Mouse (Mus musculus) urinary bladder, postnatal 14 days (tissue): Measurements from ENCODE around the gene Higd1c.
"Not testable (repeated sequence)": the region's sequence is repeated elsewhere in the genome, so short reads cannot be mapped to it uniquely, and the experiment has no call there.

Experiments
- DNase-seq: peaks from one replicate; pipeline ENCODE4 v3.0.0; 2021; ENCODE audit warnings: low spot score

Gene Higd1c

GRCm38 (mm10) chr15:100411731-100412130 is 47.4 kb downstream of the Higd1c start:
- no peak for DNase-seq

DNA sequence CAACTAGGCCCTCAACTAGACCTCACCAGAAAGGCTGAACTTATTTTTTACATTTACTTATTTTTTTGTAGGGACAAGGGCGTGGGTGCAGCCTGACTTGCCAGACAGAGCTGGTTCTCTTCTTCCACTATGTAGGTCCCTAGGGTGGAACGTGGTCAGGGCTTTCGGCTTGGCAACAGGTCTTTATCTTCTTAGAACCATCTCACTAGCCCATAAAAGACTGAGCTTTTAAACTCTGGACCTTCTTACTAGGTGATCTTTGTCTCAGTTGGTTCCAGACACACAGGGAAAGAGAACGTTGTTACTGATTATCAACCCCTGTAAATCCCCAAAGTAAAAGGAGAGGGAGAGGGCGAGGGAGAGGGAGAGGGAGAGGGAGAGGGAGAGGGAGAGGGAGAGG is 49.0 kb downstream of the Higd1c start:
- DNase-seq, result no peak

DNA sequence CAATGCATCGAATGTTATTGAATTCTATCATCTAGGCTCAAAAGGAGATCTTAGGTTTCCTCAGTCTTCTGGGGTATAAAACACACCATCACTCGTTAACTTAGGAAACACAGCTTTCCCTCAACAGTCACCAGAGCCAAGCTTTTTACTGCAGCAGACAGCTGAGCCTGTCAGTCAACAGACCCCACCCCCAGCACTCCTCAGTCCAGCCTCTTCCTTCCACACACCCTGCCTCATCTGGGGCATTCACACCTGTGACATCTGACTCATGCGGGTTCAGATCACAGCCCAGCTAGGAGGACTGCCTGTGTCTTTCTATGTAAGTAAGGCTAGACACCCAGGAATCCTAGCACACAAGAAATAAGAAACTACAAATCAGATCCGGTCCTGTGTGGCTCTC is 49.7 kb downstream of the Higd1c start:
- DNase-seq, result peak; percentile 22

GRCm38 (mm10) chr15:100414942-100415341 is 50.6 kb downstream of the Higd1c start:
- no peak for DNase-seq

DNA sequence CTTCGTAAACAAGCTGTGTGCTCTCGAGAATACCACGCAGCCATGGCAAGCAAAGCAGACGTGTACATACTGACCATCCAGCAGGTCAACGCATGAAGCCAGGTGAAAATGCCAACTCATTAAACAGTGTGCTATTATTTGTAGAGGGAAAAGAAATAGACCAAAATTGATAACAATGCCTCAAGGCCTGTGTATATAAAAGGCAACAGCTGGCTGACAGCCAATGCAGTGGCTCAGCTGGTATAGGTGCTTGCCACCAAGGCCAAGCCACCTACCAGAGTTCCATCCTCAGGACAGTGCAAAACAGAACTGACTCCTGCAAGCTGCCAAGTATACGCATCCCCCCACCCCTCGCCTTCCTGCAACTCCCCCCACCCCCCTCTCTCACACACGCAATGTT is 51.3 kb downstream of the Higd1c start:
- DNase-seq, result peak; percentile 48

GRCm38 (mm10) chr15:100417854-100418450 is 53.6 kb downstream of the Higd1c start:
- no peak for DNase-seq

GRCm38 (mm10) chr15:100419311-100419710 is 55.0 kb downstream of the Higd1c start:
- DNase-seq, result no peak

- DNase-seq, result no peak
Observed at GRCm38 (mm10) chr15:100419901-100420745, 55.8 kb downstream of the Higd1c start.

GRCm38 (mm10) chr15:100421059-100421757 is 56.9 kb downstream of the Higd1c start:
- DNase-seq, result no peak

- not testable (repeated sequence) for DNase-seq
Observed at GRCm38 (mm10) chr15:100421758-100422197, 57.4 kb downstream of the Higd1c start, which contains the start of gene Gm5475. Gene Gm5475 (plus strand): TSS chr15:100422147.

GRCm38 (mm10) chr15:100422476-100422875 is 58.1 kb downstream of the Higd1c start:
- peak; percentile 34 for DNase-seq

- DNase-seq, result peak; percentile 97
Observed at GRCm38 (mm10) chr15:100422899-100423860, 58.8 kb downstream of the Higd1c start.

DNA sequence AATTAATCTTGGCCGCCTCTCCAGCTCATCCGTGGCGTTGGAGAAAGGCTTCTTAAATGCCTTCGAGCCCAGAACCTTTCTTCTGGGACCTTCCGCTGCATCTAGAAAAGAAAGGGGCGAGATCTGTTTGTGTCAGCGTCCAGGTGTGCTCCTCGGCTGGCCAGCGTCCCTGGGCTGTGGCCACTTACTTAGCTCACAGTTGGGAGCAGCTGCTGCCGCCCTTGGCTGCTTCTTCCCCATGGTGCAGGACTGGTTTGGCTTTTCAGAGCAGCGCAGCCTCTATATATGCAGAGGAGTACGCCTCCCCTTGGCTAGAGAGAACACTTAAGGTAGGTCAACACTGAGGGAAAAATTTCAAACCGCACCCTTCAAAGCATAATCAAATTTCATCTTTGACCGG is 59.6 kb downstream of the Higd1c start:
- peak; percentile 49 for DNase-seq

GRCm38 (mm10) chr15:100424396-100425122 is 60.2 kb downstream of the Higd1c start, which contains the start of gene Slc11a2:
Gene Slc11a2 (minus strand): TSS chr15:100425072.
- DNase-seq, result no peak

DNA sequence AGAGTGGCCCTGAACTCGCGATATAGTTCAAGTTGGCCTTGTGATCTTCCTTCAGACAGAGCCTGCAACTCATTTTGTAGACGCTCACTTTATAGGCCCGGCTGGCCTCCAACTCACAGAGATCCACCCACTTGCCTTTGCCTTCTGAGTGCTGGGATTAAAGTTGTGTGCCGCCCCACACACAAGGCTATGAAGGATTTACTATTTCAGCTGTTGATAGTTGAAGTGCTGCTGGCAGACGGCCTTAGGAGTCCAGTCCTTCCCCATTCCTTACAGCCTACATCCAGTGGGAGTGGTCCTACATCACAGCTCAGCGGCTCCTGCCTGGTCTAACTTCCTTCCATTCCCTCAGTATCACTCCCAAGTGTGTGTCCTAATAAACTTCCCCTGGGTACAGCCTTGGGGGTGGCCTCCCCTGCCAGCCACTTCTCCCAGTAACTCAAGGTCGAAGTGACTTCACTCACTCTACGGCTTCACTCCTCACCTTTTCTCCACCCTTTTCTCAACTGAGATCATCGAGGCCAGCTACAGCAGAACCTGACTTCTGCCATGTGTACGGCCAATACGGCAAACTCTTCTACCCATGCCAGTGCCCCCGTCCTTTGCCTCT is 64.1 kb downstream of the Higd1c start:
- peak; percentile 52 for DNase-seq

GRCm38 (mm10) chr15:100429959-100430565 is 65.7 kb downstream of the Higd1c start:
- no peak for DNase-seq

- no peak for DNase-seq
Observed at GRCm38 (mm10) chr15:100433234-100433633, 68.9 kb downstream of the Higd1c start.
